Mouse (Mus musculus) CD8-positive naive resting alpha-beta T cell, adult 2 months (primary cell): ENCODE results near the gene St3gal6.
A peak's percentile ranks its signal among the peaks of the same experiment; 100 is the strongest.

Experiments used
- DNase-seq, 2 experiments: peaks; one replicate each; pipeline ENCODE4 v3.0.0; 2022; ENCODE audit warnings: low read depth in 2 of 2, low spot score in 2 of 2

St3gal6 gene

DNA sequence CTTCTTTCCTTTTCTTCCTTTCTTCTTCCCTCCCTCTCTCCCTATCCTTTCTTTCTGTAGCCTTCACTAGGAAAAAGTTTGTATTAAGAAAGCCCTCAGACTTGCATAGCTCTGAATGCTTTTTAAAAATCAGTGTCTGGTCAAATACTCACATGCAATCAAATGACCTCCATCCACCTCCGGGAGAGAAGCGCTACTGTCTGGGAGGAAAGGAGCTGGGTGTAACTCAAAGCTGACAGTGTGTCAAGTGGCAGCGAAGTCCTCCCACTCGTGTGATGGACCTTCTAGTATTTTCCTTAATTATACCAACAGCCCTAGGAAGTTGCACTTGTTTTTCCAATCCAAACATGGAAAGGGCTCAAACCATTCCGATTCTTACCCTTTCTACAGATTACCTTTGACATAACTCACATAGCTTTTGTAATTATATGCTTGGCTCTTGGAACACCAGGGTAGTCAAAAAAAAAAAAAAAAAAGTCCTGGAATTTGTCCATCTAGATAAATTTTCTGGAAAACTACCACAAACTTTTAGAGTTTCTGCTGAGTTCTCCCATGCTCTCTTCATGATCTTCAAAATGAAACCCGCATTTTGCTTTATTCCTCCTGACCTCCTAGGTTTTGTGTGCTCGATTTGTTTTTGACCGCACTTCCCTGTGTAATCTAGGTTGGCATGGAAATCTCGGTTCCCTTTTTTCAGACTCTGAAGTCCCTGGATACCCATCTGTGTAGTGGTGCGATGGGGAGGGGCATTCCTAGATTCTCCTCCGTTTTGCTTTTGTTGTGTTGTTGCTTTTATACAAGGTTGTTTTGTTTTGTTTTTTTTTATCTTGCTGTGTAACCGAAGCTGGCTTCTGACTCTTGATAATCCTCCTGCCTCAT, at the start of gene St3gal6:
Gene St3gal6, minus strand, starts transcription at position 272 of the 879 bp plus-strand sequence.
- DNase-seq, result no peak

DNA sequence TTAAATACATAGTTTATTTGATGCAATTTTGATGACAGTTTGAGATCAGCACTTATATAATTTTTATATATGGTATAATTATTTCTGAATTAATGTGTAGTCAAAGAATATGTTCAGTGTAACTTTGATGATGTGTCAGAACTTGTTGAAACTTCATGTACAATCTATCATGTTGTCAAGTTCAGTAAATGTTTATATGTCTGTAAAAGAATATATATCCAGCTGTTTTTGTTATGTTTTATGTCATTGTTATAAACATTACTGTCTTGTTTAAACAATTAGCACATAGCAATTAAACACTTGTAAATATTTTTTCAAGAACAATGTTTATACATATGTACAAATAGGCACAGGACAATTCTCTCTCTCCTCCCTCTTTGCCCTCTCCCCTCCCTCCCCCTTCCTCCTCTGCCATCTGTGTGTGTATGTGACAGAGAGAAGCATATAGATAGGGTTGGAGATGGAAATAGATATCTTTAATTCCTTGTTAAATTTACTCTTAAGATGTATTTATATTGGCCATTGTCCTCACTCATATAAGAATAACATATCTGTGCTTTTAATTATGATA, 46.7 kb upstream of the St3gal6 start:
- no peak for DNase-seq

DNA sequence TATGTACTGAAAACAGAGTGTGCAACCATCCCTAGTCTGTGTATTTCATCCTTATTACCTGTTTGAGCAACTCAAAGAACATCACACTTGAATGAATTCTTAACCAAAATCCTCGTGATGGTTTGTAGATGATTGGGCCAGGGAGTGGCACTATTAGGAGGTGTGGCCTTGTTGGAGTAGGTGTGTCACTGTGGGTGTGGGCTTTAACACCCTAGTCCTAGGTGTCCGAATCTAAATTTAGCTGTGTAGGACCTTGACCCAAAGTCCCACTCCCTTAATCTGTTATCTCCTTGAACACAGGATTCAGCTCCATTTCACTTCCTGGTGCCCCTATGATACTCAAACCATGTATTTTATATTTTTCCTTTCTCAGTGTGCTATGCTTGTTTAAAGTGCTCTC, 37.2 kb upstream of the St3gal6 start:
- no peak for DNase-seq

DNA sequence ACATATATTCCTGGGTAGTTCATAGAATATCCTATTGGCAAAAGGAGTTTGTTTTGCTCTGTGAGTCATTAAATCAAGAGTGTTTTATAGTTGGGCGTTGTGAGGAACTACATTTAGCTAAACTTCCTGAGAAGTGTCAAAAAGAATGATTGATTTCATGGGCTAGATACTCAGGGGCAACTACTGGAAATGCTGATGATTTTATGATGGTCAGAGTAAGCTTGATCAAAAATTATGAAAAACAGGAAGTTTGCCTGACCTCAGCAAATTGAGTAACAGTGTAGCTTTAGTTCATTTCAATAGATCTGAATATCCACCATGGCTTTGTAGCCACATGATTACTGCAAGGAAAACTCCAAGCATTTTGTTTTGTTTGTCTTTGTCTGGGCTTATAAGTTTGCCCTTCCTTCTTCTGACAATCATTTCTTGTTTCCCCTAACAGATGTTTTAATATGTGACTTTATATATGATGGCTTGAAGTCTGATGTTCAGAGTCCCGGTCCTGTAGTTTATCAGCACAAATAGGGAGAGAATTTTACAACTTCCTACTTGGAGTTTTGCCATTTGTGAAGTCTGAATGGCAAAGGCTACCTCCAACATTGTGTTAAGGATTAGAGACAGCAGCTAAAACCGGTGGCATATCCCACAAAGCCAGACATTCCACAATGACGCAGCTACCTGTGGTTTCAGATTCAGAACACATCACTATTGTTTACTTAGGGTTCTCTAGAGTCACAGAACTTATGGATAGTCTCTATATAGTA, 32.2 kb upstream of the St3gal6 start:
- DNase-seq, result no peak

DNA sequence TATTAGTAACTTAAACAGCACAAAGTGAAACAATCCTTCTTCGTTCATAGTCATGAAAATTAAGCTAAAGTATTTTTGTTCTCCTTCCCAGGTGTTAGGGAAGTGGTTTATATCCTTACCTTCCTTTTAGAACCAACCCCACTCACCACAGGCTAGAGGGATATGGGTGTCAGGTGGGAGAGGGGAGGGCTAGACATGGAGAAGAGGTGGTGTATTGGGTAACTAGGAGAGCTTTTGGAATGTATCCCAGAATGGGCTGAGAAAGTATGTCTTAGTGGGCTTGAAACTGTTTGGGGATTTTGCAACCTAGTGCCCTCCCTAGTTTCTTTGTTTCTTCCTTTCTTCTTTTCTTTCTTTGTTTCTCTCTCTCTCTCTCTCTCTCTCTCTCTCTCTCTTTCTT, 30.6 kb upstream of the St3gal6 start:
- DNase-seq, result no peak

DNA sequence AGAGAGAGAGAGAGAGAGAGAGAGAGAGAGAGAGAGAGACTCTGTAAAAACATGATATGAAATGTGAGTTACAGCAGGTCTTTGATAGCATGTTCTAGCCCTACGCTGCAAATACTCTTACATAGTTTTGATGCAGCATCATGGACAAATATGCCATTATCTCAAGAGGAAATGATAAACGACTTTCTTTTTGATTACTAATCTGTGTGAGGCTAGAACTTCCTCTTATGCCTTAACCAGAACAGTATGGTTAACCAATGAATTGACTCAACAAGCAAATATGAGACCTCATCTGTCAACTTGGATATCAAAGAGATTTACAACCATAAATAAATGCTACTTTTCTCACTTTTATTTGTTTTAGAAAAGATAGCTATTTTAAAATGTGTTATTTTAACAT, 24.0 kb upstream of the St3gal6 start:
- no peak for DNase-seq

DNA sequence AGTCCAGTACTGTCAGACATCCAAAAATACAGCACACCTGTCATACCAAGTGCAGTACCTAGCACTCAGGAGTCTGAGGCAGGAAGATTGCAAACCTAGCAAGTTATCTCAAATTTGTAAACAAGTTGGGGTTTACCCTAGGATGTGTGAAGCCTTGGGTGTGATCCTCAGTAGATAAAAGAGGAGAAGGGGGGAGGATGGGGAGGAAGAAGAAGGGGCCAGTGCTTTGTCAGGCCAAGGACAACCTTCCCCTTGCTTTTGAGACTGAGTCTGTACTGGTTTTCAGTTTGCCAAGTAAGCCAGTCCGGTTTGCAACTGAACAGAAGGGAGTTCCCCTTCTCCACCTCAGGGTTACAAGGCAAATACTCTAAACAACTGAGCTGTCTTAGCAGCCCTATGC, 22.1 kb upstream of the St3gal6 start:
- DNase-seq, result no peak

DNA sequence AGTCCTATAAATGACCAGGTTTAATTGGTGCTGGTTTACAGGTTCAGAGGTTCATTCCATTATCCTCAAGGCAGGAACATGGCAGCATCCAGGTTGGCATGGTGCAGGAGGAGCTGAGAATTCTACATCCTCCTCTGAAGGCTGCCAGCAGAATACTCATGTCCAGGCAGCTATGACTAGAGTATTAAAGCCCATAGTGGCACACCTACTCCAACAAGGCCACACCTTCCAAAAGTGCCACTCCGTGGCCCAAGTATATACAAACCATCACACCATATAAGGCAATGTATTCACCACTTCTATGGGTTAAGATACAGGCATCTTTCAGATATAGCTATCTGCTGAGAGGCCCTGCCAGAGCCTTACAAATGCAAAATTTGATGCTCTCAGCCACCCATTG, 15.4 kb upstream of the St3gal6 start:
- DNase-seq, result no peak

DNA sequence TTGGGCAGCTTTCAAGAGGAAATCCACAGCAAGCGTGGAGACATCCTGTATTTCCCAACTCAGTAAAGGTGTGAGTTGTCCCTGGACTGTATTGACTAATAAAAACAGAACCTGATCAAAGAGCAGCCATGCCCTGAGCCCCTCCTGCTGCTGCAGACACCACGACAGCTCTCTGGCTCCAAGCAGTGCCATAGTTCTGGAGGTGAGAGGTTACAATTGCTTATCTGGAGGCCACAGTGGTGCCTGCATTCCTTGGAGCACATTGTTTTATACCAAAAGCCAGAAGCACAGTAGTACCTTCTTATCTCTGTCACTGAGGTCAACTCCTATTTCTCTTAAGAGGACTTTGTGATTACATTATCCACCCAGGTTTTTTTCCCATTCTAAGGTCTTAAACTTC, 15.0 kb upstream of the St3gal6 start:
- no peak for DNase-seq

DNA sequence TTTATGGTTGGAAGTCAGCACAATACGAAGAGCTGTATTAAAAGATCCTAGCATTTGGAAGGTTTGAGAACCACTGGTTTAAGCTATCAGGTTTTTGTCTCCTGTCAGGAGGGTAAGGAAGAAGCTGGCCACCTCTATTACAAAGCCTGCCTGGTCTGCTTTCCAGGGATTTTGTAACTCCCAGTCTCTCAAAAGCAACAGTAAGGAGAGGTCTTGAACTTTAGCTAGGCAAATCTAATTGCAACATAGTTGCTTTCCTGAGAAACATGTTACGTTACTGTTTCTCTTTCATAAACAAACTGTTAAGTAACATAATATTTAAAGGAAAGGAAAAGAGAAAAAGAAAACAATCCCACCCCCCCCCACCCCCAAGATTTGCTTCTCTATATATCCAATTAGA, 12.0 kb upstream of the St3gal6 start:
- DNase-seq, result no peak

DNA sequence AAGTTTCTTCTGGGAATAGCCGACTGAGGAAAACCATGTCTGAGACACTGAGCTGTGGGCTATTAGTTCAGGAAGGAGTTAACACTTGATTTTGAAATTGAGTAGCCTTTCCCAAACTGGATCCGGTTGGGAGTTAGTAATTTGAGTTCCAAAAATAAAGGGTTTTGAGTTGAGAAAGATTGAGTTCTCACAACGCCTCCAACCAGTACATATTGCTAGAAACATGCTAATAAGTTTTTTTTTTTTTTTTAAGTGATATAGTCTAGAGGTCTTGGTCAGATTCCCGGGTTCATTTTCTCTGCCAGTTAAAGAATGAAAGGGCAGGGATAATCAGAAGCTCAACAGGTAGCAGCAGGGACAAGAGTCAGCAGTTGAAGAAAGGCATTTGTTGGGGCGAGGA, 11.2 kb upstream of the St3gal6 start:
- DNase-seq, result no peak

DNA sequence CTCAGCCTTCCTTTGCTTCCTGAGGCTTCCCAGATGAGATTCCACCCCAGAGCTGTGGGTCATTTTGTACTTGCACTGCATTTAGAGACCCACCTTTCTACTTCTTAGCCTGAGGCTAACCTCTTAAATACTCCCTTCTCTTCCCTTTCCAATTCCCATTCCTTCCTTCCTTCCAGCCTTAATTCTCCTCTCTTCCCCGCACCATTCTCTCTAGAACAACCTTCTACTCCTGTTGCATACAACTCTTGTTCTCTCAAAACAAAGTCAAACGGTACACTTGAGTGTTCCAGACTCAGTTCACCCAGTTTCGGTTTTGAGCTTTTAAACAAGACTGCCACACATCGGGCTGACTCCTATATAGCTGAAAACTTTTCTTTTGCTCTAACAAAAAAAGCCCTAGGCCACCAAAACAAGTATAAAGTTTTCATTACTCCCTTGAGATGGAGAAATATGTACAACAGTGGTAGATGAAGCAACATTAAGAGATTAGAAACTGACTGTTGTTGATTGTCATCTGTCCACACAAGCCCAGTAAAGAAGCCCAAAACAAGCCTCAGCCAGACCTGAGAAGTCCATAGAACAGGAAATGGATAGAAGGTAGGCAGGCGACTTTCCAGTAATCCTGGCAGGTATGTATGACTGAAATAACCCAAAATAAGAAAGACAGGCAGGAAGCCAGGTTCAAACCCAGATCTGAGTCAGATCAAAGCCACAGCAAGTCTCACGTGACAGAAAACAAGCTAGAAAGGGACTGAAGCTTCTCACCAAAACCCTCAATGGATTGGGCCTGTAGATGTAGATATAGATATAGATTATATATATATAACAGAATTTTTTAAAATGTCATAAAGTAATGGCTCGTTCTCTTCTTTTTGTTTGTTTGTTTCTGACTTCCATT, 10.5 kb upstream of the St3gal6 start:
- peak in 1 of 2 experiments; percentile 14 for DNase-seq

DNA sequence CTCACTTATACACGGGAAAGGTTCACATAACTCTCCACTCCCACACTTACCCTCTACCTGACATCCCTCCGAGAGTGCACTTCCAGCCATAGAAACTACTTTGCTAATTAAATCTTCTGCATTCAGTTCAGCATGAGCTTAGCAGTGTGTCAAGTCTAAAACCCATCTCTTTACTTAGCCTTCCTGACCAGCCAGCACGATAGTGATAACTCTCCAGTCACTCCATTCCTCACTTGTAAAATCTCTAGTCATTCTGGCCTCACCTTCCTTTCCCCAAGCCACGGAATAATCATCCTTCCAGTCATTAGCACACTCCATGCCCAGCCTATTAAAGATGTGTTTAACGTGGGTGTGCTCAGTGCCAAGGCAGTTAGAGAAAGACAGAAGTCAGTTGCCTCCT, 9.7 kb upstream of the St3gal6 start:
- DNase-seq, result no peak

DNA sequence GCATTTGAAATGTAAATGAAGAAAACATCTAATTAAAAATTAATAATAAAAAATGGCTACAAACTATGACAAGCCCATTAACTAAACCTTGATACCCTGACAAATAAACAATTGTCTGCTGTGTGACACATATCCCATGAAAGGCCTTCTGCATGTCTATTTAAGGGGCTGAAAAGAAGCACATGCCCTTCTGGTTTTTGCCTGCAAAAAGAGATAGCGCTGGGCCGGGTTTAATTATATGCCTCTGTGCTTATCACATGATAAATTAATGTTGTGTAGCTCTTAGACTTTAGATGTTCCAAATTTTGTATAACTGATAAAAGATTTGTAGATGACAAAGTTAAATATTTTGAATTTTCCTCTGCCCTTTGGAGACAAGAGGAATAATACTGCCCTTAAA, 9.2 kb upstream of the St3gal6 start:
- no peak for DNase-seq

DNA sequence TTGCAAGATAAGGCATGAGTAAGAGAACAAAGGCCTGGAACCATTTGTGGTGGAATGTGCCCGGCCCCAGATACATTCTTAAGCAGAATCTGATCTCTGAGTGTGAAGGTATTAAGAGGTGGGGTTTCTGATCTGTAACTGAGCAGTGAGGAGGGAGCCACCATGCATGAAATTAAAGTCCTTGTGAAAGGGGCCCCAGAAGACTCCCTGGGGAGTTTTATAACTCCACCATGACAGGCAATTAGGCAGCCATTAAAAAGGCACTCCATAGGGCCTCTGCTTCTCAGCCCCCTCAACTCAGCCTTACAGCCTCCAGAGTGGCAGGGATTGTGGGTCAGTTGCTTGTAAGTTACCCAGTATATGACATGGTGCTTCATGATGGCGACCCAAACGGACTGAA, 8.5 kb upstream of the St3gal6 start:
- DNase-seq, result no peak

DNA sequence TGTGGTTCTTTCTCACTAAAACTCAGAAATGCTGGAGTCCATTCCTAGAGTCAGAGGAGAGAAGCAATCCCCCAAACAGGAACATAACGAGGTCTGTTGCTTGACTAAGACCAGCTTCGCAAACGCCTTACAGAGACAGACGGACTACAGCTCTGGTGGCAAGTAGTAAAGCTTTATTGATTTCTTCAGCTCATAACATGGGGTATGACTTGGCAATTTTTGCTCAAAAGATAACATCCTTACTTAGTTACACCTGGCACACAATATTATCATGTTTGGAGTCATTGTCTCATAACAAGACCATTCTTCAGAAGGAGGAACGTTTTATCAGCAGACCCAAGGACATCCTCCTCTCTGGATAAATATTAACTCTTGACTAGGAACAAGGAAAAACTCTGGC, 3.8 kb upstream of the St3gal6 start:
- DNase-seq, result no peak

DNA sequence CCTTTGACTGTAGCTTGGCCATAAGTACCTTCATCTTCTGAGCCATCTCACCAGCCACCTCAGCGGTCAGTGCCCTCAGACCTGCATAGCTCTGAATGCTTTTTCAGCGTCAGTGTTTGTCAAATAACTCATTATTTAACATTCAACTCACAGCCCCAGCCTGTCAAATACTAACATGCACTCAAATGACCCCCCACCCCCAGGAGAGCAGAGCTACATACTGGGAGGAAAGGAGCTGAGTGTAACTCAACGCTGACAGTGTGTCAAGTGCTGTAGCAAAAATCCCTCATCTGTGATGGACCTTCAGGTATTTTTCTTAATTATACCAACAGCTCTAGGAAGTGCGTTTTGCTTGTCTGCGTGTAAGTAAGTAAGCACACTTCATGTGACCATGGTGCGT, 2.7 kb upstream of the St3gal6 start:
- DNase-seq, result no peak

DNA sequence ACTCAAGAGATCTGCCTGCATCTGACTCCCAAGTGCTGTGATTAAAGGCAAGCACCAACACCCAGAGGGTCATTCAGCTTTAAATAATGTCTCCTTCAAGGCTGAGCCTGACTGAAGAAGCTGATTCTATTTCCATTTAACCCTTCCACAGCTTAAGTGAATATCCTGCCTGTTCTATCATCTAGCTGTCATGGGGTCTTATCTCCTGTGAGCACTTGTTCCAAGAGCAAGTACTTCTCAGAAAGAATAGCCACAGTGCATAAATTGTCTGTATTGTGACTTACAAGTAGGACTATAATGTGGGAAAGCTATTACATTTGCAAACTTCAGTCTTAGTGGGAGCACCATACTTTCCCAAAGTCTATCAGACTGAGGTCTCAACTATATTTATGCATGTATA, 1.8 kb upstream of the St3gal6 start:
- DNase-seq, result no peak

DNA sequence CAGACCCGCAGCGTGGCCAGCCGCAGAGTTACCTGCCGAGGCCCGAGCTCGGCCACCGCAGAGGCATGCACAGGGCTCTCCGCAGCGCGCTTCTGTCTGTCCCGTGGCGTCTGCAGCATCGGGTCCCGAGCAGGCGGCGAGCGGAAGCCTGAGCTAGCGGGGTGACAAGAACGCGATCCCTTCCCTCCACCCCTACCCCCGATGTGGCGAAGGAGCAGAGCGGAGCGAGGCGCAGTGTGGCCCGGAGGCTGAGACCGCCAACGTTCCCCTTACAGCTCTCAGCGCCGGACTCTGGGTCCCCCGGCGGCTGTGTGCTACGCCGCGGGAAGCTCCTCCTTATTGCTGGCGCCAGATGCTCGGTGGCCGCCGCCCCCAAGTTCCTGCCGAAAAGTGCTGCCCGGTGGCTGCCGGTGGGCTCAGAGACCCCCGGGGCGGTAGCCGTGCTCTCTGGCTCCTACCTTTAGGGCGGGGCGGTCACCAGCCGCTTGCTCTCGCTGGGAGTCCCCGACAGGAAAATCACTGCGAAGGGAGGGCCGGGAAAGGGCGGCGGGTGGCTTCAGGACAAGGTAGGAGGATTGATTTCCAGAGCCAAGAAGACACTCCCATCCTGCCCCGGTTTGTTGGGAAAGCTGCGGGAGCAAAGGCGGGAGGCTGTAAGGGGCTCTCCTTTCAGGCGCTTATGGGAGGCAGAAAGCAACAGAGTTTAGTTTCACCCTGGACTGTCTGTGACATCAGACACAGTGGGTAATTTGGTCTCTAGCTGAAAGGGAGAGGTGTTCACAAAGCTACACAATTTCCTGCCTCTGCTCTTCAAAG, 791 bp downstream of the St3gal6 start:
- peak; percentile 57 to 61 for DNase-seq

DNA sequence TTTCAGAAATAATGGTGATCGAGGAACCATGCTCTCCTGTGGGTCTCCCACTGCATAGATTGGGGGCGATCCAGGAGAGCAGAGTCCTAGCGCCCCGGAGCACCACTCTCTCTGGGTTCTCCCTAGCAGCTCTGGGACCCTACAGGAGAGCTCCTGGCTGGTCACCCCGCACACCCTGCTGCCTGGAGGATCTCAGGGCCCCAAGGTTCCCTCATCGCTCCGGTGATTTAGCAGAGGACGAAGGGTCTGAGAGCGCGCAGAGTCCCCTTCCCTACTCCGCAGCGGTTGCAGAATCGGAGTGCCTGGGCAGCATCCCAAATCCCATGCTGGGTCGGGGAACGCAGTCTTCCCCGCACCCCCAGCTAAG, 1.4 kb downstream of the St3gal6 start:
- DNase-seq, result no peak
